In the genomic region with DNA sequence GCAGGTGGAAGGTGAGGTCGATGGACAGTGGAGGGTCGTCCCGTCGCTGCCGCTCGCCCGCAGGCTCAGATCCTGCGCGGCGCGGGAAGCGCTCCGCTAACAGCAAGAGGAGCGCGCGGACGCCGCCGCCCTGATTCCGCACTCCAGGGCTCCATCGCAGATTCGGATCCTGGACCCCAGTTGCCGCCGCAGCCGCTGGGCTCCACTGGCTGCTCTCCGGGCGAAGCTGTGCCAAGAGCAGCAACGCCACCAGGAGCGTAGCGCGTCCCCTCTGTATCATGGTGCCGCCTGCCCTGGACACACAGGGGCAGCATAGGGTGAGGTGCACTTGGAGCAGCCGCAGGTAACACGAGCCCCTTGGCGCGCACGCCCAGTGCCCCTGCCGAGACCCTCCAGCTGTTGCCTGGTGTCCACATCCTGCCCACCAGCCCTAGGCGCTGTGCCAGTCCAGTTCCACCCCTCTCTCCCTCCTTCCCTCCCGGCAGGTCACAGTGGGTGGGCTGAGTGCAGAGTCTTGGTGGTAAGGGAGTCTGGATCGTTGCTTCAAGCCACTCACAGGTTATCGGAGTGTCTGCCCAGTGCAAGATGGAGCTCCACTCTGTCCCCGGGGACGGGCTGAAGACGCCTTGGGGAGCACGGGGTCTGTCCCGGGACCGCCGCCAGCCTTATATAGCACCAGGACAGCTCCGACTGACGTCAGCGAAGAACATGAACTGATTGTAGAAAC, we compare ENCODE assay signal across 9 mouse cellular contexts. TPM values are rescaled to one million over a fixed set of nuclear protein-coding genes. Genes with fewer than 3 reads are reported as not detected.
DNase-seq lines count a peak whose midpoint lies in the region; ATAC-seq lines count a peak whose summit lies in the region.
"Had no signal": no experiment of that assay in that cellular context is flagged by ENCODE, and none has a peak within 500 bp of the region (broad histone marks: within the 10 kb centered on the region; RNA-seq: fewer than 3 reads in every experiment).

A gene (minus strand): TSS at position 589 of the 727 bp plus-strand sequence.

- no peak within 1 kb of the TSS for H3K27ac ChIP-seq in lung, embryonic 16.5 days (ENCODE audit: low read length)
- H3K27ac ChIP-seq in forebrain, embryonic 12.5 days = no peak within 1 kb of the TSS
- no peak within 1 kb of the TSS for H3K27ac ChIP-seq in intestine, embryonic 14.5 days (ENCODE audit: low read depth)

- peak within 1 kb of the TSS; percentile 14; the same call in 1 of the 2 replicates for H3K4me3 ChIP-seq in lung, embryonic 16.5 days (ENCODE audit: low read length)
- peak within 1 kb of the TSS; percentile 28 for H3K4me3 ChIP-seq in forebrain, embryonic 12.5 days (replicated peaks)
- peak within 1 kb of the TSS; percentile 20 for H3K4me3 ChIP-seq in intestine, embryonic 14.5 days (ENCODE audit: low read depth, low read length)

- no peaks in the 10 kb centered on the region for H3K9me3 ChIP-seq in lung, embryonic 16.5 days (ENCODE audit: control insufficient read depth, low read length)
- H3K9me3 ChIP-seq in forebrain, embryonic 12.5 days = no peaks in the 10 kb centered on the region
- H3K9me3 ChIP-seq in intestine, embryonic 14.5 days (ENCODE audit: control insufficient read depth, low read length) = no peaks in the 10 kb centered on the region

- peak within 1 kb of the TSS; percentile 11 for H3K4me2 ChIP-seq in lung, embryonic 16.5 days (ENCODE audit: low read depth, low read length)
- H3K4me2 ChIP-seq in forebrain, embryonic 12.5 days = peak within 1 kb of the TSS; percentile 51
- H3K4me2 ChIP-seq in intestine, embryonic 14.5 days (ENCODE audit: low read length) = peak within 1 kb of the TSS; percentile 29

- peaks cover 4% of the 10 kb centered on the region; the same call in 1 of the 2 replicates for H3K36me3 ChIP-seq in lung, embryonic 16.5 days (ENCODE audit: control insufficient read depth, insufficient read depth, low read length)
- H3K36me3 ChIP-seq in forebrain, embryonic 12.5 days (replicated peaks) = peaks cover 4% of the 10 kb centered on the region; the same call in 1 of the 2 replicates
- H3K36me3 ChIP-seq in intestine, embryonic 14.5 days (ENCODE audit: control insufficient read depth, insufficient read depth, low read length) = peaks cover 10% of the 10 kb centered on the region

- peak; percentile 43; the same call in 1 of the 2 replicates for ATAC-seq in lung, embryonic 16.5 days (ENCODE audit: low read depth)
- ATAC-seq in forebrain, embryonic 12.5 days (ENCODE audit: low FRiP score) = no peak
- 0 out of 2 replicates have a peak, but pooled peaks have one; percentile 24 for ATAC-seq in intestine, embryonic 14.5 days (replicated peaks; ENCODE audit: low FRiP score, low TSS enrichment, low read depth)

- peaks cover 7% of the 10 kb centered on the region; the same call in 1 of the 2 replicates for H3K4me1 ChIP-seq in lung, embryonic 16.5 days (replicated peaks; ENCODE audit: control insufficient read depth, insufficient read depth, low read length)
- peaks cover 23% of the 10 kb centered on the region for H3K4me1 ChIP-seq in forebrain, embryonic 12.5 days
- H3K4me1 ChIP-seq in intestine, embryonic 14.5 days (replicated peaks; ENCODE audit: control insufficient read depth, insufficient read depth, low read length) = peaks cover 8% of the 10 kb centered on the region; the same call in 1 of the 2 replicates

- DNase-seq in lung, postnatal 14 days = no peak
- DNase-seq in intestine, embryonic 14.5 days (ENCODE audit: low spot score) = peak; percentile 55
- peak; percentile 18 for DNase-seq in retina, embryonic 14.5 days (ENCODE audit: low spot score)
- no peak for DNase-seq in adrenal gland, postnatal 10 days
- no peak for DNase-seq in cerebellum, adult 9-10 months
- no peak for DNase-seq in thymus, postnatal 4 days

- no peak within 1 kb of the TSS for H3K9ac ChIP-seq in lung, embryonic 16.5 days (ENCODE audit: low read length)
- H3K9ac ChIP-seq in forebrain, embryonic 12.5 days = no peak within 1 kb of the TSS
- no peak within 1 kb of the TSS for H3K9ac ChIP-seq in intestine, embryonic 14.5 days (ENCODE audit: low read length)

- peaks cover 56% of the 10 kb centered on the region for H3K27me3 ChIP-seq in lung, embryonic 16.5 days (ENCODE audit: control insufficient read depth, insufficient read depth, low read depth, low read length)
- peaks cover 67% of the 10 kb centered on the region for H3K27me3 ChIP-seq in forebrain, embryonic 12.5 days
- peaks cover 63% of the 10 kb centered on the region for H3K27me3 ChIP-seq in intestine, embryonic 14.5 days (replicated peaks; ENCODE audit: control insufficient read depth, insufficient read depth, low read length)

- 2% methylated on average over 48 of the region's 52 CpGs for WGBS in lung, embryonic 16.5 days
- 1% methylated on average over 52 of the region's 52 CpGs for WGBS in forebrain, embryonic 12.5 days
- WGBS in intestine, embryonic 14.5 days = 2% methylated on average over 49 of the region's 52 CpGs

RNA-seq across cellular contexts. Expression of the gene that starts here (rescaled TPM):
- not detected in 2 replicates for polyA plus RNA-seq in lung, embryonic 16.5 days (2015; fragmentation: Nextera tagmentation; extraction: Ambion mirVana)
- polyA plus RNA-seq in forebrain, embryonic 12.5 days (2016; fragmentation: Nextera tagmentation; extraction: Ambion mirVana) = not detected in 2 replicates
- polyA plus RNA-seq in intestine, embryonic 14.5 days (2014; fragmentation: Nextera tagmentation; extraction: Ambion mirVana) = not detected in 2 replicates
- not detected for total RNA-seq in adrenal gland, postnatal 10 days (2021)
- polyA plus RNA-seq: liver, embryonic 16.5 days had no signal

Comparison
In these comparisons a context has a peak if more than half of its experiments do, and no peak if none do; other contexts are left out.
1. Peak in ATAC-seq, H3K4me3 ChIP-seq and H3K4me2 ChIP-seq in lung, embryonic 16.5 days; RNA of the gene not detected or under 1 TPM.
2. Peak in DNase-seq, ATAC-seq, H3K4me3 ChIP-seq and H3K4me2 ChIP-seq in intestine, embryonic 14.5 days; RNA of the gene not detected or under 1 TPM.